Mouse (Mus musculus) testis, adult 2 months (tissue): ENCODE results near the gene Mgat5. TPM values are rescaled to one million over a fixed set of nuclear protein-coding genes. Genes with fewer than 3 reads are reported as not detected.

Experiments used
- H3K27ac ChIP-seq: fragments of 200-500 bp; 2 replicates; pipeline ENCODE4 v1.5.1; 2012; ENCODE audit warnings: low read depth, low read length; ENCODE audit not compliant: control insufficient read depth, insufficient read depth
- H3K27me3 ChIP-seq: fragments of 200-500 bp; 2 replicates; pipeline ENCODE4 v1.6.1; 2012; ENCODE audit warnings: mild to moderate bottlenecking, low read length, moderate library complexity; ENCODE audit not compliant: control insufficient read depth, insufficient read depth
- H3K36me3 ChIP-seq: fragments of 200-500 bp; 2 replicates; pipeline ENCODE4 v1.6.1; 2012; ENCODE audit warnings: mild to moderate bottlenecking, low read length; ENCODE audit not compliant: control insufficient read depth, insufficient read depth
- H3K4me1 ChIP-seq: fragments of 200-500 bp; 2 replicates; pipeline ENCODE4 v1.6.1; 2012; ENCODE audit warnings: low read length; ENCODE audit not compliant: control insufficient read depth, insufficient read depth
- H3K4me3 ChIP-seq: fragments of 200-500 bp; 2 replicates; pipeline ENCODE4 v1.5.1; 2012; ENCODE audit warnings: low read depth, mild to moderate bottlenecking, low read length, moderate library complexity, mixed read lengths; ENCODE audit not compliant: control insufficient read depth
- CTCF ChIP-seq: fragments of 200-500 bp; IDR thresholded peaks from 2 replicates; pipeline ENCODE4 v1.5.1; 2012; ENCODE audit warnings: low read depth, mild to moderate bottlenecking, inconsistent platforms, low read length, moderate library complexity; ENCODE audit not compliant: control insufficient read depth, insufficient read depth, insufficient replicate concordance
- POLR2A ChIP-seq: fragments of 200-500 bp; IDR thresholded peaks from 2 replicates; pipeline ENCODE4 v1.6.1; 2012; ENCODE audit warnings: low read depth, mild to moderate bottlenecking, inconsistent platforms, low read length, moderate library complexity; ENCODE audit not compliant: control insufficient read depth
- polyA plus RNA-seq: library from polyadenylated mRNA; depleted of rRNA; stranded (reverse); fragments of >200 nt; gene quantifications from 2 replicates; pipeline ENCODE4 v1.2.3, GENCODE M21; 2012

The Mgat5 gene
- polyA plus RNA-seq, 1 experiment: 16.2 TPM

DNA sequence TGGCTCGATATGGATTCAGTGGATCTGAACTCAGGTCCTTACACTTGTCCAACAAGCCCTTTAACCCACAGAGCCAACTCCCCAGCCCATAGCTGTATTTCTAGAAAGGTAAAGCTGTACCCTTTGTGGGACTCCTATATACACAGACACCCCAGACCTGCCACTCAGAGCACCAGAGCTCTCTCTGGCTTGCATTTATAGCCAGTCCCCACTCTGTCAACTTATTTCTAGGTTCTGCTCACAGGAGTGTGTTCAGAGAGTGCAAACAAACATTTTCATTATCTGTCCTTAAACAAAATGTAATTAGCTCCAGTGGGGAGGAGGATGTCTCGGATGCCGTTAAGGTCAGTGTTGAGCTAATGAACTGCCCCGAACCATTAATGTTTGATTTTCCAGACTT, 102.5 kb downstream of the Mgat5 start:
- Histone ChIP-seq H3K4me1 (no peaks in the 10 kb centered on the region), H3K36me3 (peaks cover 2% of the 10 kb centered on the region), H3K27ac (no peak overlapping the region), H3K27me3 (no peaks in the 10 kb centered on the region), H3K4me3 (no peak overlapping the region)
- TF ChIP-seq POLR2A (no peak), CTCF (no peak)

- peaks cover 2% of the 10 kb centered on the region for H3K36me3 ChIP-seq
- H3K4me3 ChIP-seq: no peak overlapping the region
- H3K27me3 ChIP-seq: no peaks in the 10 kb centered on the region
- no peak overlapping the region for H3K27ac ChIP-seq
- no peaks in the 10 kb centered on the region for H3K4me1 ChIP-seq
- TF ChIP-seq POLR2A (no peak), CTCF (no peak)
These were observed 103.5 kb downstream of the Mgat5 start for GRCm38 (mm10) chr1:127308207-127308725.

DNA sequence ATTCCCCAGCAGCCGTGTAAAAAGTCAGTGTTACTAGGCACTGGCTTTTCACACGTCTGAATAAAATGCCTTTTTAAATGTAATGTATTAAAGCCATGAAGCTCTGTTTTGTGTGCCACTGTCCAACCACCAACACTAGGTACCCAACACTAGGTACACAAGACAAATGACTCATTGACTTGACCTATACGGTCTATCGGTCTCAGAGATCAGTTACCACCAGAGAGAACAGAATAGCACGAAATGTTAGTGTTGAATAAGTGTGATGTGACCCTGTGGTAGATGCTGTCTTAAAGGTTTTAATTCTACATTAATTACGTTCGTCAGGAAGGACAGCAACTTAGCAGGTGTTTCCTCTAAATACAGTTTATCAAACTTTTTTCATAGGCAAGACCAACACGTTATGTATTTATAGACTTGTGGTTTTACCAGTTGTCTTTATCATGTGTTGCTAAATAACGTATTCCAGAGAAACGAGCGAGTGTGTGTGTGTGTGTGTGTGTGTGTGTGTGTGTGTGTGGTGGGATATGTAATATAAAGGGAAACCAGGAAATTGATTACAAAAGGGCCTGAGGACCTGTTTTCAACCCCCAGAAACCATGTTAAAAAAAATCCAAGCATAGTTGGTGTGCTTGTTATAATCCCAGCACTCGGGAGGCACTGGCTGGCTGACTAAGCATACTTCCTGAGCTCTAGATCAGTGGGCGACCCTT, 104.3 kb downstream of the Mgat5 start:
- H3K27ac ChIP-seq: no peak overlapping the region
- no peaks in the 10 kb centered on the region for H3K27me3 ChIP-seq
- no peaks in the 10 kb centered on the region; the same call in 1 of the 2 replicates for H3K4me1 ChIP-seq
- H3K4me3 ChIP-seq: no peak overlapping the region
- TF ChIP-seq POLR2A (no peak), CTCF (no peak)
- peaks cover 2% of the 10 kb centered on the region for H3K36me3 ChIP-seq

DNA sequence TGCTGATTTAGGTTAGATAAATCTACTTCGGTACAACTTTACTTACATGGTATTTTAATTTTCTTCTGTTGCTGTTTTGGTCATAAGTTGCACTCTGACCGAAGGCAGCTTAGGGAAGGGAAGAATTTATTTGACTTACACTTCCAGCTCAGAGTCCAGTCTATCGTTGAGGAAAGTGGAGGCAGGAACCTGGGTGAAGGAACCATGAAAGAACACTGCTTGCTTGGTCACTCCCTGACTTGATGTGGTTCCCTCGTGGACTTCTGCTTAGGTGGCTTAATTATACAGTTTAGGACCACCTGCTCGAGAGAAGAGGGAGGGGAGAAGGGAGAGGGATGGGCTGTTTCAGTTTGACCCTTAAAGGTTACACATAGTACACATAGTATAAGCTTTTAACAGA, 105.2 kb downstream of the Mgat5 start:
- peaks cover 2% of the 10 kb centered on the region for H3K36me3 ChIP-seq
- no peak overlapping the region for H3K4me3 ChIP-seq
- H3K27ac ChIP-seq: no peak overlapping the region
- no peaks in the 10 kb centered on the region; the same call in 1 of the 2 replicates for H3K4me1 ChIP-seq
- TF ChIP-seq CTCF (no peak), POLR2A (no peak)
- no peaks in the 10 kb centered on the region for H3K27me3 ChIP-seq

DNA sequence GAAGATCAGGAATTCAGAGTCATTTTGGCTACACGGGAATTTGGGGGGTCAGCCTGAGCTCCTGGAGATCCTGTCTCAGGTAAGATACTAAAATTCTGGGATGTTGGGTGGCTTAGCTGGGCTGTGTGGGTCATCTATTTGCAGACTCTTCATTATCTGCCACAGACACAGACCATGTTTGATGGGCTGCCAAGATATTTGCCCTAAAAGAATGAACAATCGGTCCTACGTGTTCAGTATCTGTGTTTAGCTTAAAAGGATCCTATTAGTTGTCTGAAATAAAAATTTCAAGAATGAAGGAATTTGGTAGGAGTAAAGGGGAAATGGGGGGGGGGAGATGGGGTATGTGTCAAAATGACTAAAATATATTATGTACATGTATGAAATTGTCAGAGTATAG, 105.9 kb downstream of the Mgat5 start:
- no peak overlapping the region for H3K4me3 ChIP-seq
- no peaks in the 10 kb centered on the region; the same call in 1 of the 2 replicates for H3K4me1 ChIP-seq
- no peak overlapping the region for H3K27ac ChIP-seq
- peaks cover 2% of the 10 kb centered on the region for H3K36me3 ChIP-seq
- TF ChIP-seq POLR2A (no peak), CTCF (no peak)
- no peaks in the 10 kb centered on the region for H3K27me3 ChIP-seq

GRCm38 (mm10) chr1:127313652-127314350, 109.0 kb downstream of the Mgat5 start:
- Histone ChIP-seq H3K27me3 (no peaks in the 10 kb centered on the region), H3K27ac (peak overlapping the region; percentile 32; the same call in 1 of the 2 replicates), H3K4me3 (no peak overlapping the region), H3K4me1 (no peaks in the 10 kb centered on the region; the same call in 1 of the 2 replicates), H3K36me3 (no peaks in the 10 kb centered on the region; the same call in 1 of the 2 replicates)
- no peak for TF ChIP-seq POLR2A
